Mouse (Mus musculus) adrenal gland, postnatal 4 days (tissue): ENCODE data around the gene Zpbp. TPM values are rescaled to one million over a fixed set of nuclear protein-coding genes. Genes with fewer than 3 reads are reported as not detected.

Source experiments
- total RNA-seq, 2 experiments: library from RNA; stranded (reverse); gene quantifications; 2 replicates each; pipeline ENCODE4 v1.2.3; 2021

Gene Zpbp
- total RNA-seq, 2 experiments from 2014 or later: 0.92 to 1.1 TPM

Other genes with a start within 250 kb of the Zpbp start
- gene Spata48, start 314 bp downstream of the Zpbp start, total RNA-seq: 1 to 10 TPM; 2.7 to 4.3 TPM
- gene 4930512M02Rik, start 165.4 kb upstream of the Zpbp start, total RNA-seq: not detected
- 1 to 10 TPM; 4.6 to 6.3 TPM for gene Ikzf1, start 222.6 kb upstream of the Zpbp start, total RNA-seq